Mouse (Mus musculus): ENCODE data around the gene Akap9. TPM values are rescaled to one million over a fixed set of nuclear protein-coding genes. Genes with fewer than 3 reads are reported as not detected.

The Akap9 gene
- polyA plus RNA-seq, 1 experiment from 2014 or later: 118 TPM

- no peaks in the 10 kb centered on the region for H3K4me1 ChIP-seq (ENCODE audit: control insufficient read depth, insufficient read depth, low read length)
- no peak overlapping the region for H3K4me3 ChIP-seq (ENCODE audit: low read length)
- H3K9ac ChIP-seq (ENCODE audit: low read depth, low read length): no peak overlapping the region
- no peak overlapping the region for H3K4me2 ChIP-seq (ENCODE audit: low read depth, low read length)
- H3K9me3 ChIP-seq (ENCODE audit: control insufficient read depth, low read length): no peaks in the 10 kb centered on the region
- no peak overlapping the region for H3K27ac ChIP-seq (ENCODE audit: low read length)
- H3K27me3 ChIP-seq (replicated peaks; ENCODE audit: control insufficient read depth, insufficient read depth, low read length): no peaks in the 10 kb centered on the region
- WGBS: 87% methylated on average over 2 of the region's 2 CpGs
- peaks cover 8% of the 10 kb centered on the region for H3K36me3 ChIP-seq (ENCODE audit: control insufficient read depth, insufficient read depth, low read length)
- no peak for ATAC-seq
Observed at GRCm38 (mm10) chr5:4040922-4041321, 113.1 kb downstream of the Akap9 start.

GRCm38 (mm10) chr5:4060313-4060712, 132.5 kb downstream of the Akap9 start:
- no peak for ATAC-seq
- 92% methylated on average over 8 of the region's 8 CpGs for WGBS
- peaks cover 11% of the 10 kb centered on the region for H3K36me3 ChIP-seq (ENCODE audit: control insufficient read depth, insufficient read depth, low read length)

GRCm38 (mm10) chr5:4066476-4067115, 138.7 kb downstream of the Akap9 start:
- Histone ChIP-seq H3K27ac (ENCODE audit: low read length) (no peak overlapping the region), H3K36me3 (ENCODE audit: control insufficient read depth, insufficient read depth, low read length) (peaks cover 22% of the 10 kb centered on the region), H3K4me3 (ENCODE audit: low read length) (no peak overlapping the region)

More at GRCm38 (mm10) chr5:4060313-4060712, 132.5 kb downstream of the Akap9 start:
- H3K27me3 ChIP-seq (replicated peaks; ENCODE audit: control insufficient read depth, insufficient read depth, low read length): no peaks in the 10 kb centered on the region
- no peak overlapping the region for H3K9ac ChIP-seq (ENCODE audit: low read depth, low read length)
- no peak overlapping the region for H3K4me2 ChIP-seq (ENCODE audit: low read depth, low read length)
- no peaks in the 10 kb centered on the region for H3K9me3 ChIP-seq (ENCODE audit: control insufficient read depth, low read length)
- H3K4me1 ChIP-seq (ENCODE audit: control insufficient read depth, insufficient read depth, low read length): no peaks in the 10 kb centered on the region
- no peak overlapping the region for H3K4me3 ChIP-seq (ENCODE audit: low read length)
- no peak overlapping the region for H3K27ac ChIP-seq (ENCODE audit: low read length)

DNA sequence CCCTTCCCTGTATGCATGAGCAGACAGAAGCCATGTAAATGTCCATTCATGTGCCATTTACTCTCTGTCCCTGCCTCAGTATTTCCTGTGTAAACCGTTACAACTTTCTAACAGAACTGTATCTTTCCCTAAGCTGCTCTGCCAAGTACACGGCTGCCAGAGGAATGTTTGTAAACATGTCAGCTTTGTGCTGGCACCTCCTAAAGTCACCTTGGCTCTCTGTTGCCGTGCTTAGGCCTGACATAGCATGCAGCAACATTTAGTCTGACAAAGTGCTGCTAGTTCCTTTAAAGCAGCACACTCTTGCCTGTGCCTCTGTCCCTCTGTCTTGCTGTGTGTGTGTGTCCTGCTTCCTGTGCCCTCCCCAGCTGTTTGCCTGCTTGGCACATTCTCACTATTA, 139.3 kb downstream of the Akap9 start:
- Histone ChIP-seq H3K27me3 (replicated peaks; ENCODE audit: control insufficient read depth, insufficient read depth, low read length) (no peaks in the 10 kb centered on the region), H3K36me3 (ENCODE audit: control insufficient read depth, insufficient read depth, low read length) (peaks cover 24% of the 10 kb centered on the region), H3K9ac (ENCODE audit: low read depth, low read length) (no peak overlapping the region), H3K4me3 (ENCODE audit: low read length) (no peak overlapping the region), H3K27ac (ENCODE audit: low read length) (no peak overlapping the region), H3K9me3 (ENCODE audit: control insufficient read depth, low read length) (no peaks in the 10 kb centered on the region), H3K4me2 (ENCODE audit: low read depth, low read length) (no peak overlapping the region), H3K4me1 (ENCODE audit: control insufficient read depth, insufficient read depth, low read length) (no peaks in the 10 kb centered on the region)
- WGBS: 62% methylated on average over 3 of the region's 3 CpGs
- ATAC-seq: no peak

More at GRCm38 (mm10) chr5:4066476-4067115, 138.7 kb downstream of the Akap9 start:
- no peak overlapping the region for H3K4me2 ChIP-seq (ENCODE audit: low read depth, low read length)
- H3K27me3 ChIP-seq (replicated peaks; ENCODE audit: control insufficient read depth, insufficient read depth, low read length): no peaks in the 10 kb centered on the region
- no peak overlapping the region for H3K9ac ChIP-seq (ENCODE audit: low read depth, low read length)
- WGBS: 88% methylated on average over 18 of the region's 18 CpGs
- H3K9me3 ChIP-seq (ENCODE audit: control insufficient read depth, low read length): no peaks in the 10 kb centered on the region
- ATAC-seq: no peak
- no peaks in the 10 kb centered on the region for H3K4me1 ChIP-seq (ENCODE audit: control insufficient read depth, insufficient read depth, low read length)

DNA sequence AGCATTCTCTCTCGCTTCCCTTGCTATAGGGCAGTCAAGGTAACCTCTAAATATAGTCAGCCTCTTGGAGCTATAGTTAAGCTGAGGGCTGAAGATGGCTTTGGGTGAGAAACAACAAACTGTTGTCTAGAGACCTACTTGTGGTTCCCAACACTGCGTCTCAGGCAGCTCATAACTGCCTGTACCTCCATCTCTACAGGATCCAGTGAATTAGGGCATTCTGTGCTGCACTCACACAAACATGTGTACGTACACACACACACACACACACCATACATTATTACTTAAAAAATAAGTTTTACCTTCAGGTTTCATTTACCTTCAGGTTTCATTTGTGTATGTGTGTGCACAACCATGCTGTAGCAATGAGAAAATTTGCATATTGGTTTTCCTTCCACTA, 151.2 kb downstream of the Akap9 start:
- no peak overlapping the region for H3K9ac ChIP-seq (ENCODE audit: low read depth, low read length)
- no peak overlapping the region for H3K4me3 ChIP-seq (ENCODE audit: low read length)
- H3K4me2 ChIP-seq (ENCODE audit: low read depth, low read length): no peak overlapping the region
- ATAC-seq: no peak
- no peaks in the 10 kb centered on the region for H3K4me1 ChIP-seq (ENCODE audit: control insufficient read depth, insufficient read depth, low read length)
- no peak overlapping the region for H3K27ac ChIP-seq (ENCODE audit: low read length)
- H3K27me3 ChIP-seq (replicated peaks; ENCODE audit: control insufficient read depth, insufficient read depth, low read length): no peaks in the 10 kb centered on the region
- 94% methylated on average over 3 of the region's 3 CpGs for WGBS
- H3K36me3 ChIP-seq (ENCODE audit: control insufficient read depth, insufficient read depth, low read length): peaks cover 20% of the 10 kb centered on the region; the same call in 1 of the 2 replicates
- H3K9me3 ChIP-seq (ENCODE audit: control insufficient read depth, low read length): no peaks in the 10 kb centered on the region

GRCm38 (mm10) chr5:4080861-4081260, 153.0 kb downstream of the Akap9 start:
- no peak for ATAC-seq
- 83% methylated on average over 2 of the region's 2 CpGs for WGBS

DNA sequence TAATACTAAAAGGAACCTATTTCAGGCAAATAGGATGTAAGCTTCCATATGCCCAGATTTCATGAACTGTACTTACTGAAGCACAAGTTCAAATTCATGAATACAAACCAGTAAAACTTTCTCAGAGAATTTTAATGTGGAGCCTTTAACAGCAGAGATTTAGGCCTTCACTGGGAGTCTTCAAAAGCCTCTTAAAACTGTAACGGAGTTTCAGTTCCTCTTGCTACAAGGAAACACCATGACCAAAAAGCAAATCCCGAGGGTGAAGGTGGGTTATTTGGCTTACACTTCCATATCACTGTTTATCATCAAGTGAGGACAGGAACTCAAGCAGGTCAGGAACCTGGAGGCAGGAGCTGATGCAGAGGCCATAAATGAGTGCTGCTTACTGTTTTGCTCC, 153.7 kb downstream of the Akap9 start:
- Histone ChIP-seq H3K9me3 (ENCODE audit: control insufficient read depth, low read length) (no peaks in the 10 kb centered on the region), H3K36me3 (ENCODE audit: control insufficient read depth, insufficient read depth, low read length) (peaks cover 25% of the 10 kb centered on the region; the same call in 1 of the 2 replicates), H3K4me1 (ENCODE audit: control insufficient read depth, insufficient read depth, low read length) (no peaks in the 10 kb centered on the region), H3K4me3 (ENCODE audit: low read length) (no peak overlapping the region), H3K27me3 (replicated peaks; ENCODE audit: control insufficient read depth, insufficient read depth, low read length) (no peaks in the 10 kb centered on the region), H3K27ac (ENCODE audit: low read length) (no peak overlapping the region), H3K9ac (ENCODE audit: low read depth, low read length) (no peak overlapping the region), H3K4me2 (ENCODE audit: low read depth, low read length) (no peak overlapping the region)
- WGBS: 77% methylated on average over 2 of the region's 2 CpGs
- ATAC-seq: no peak

More at GRCm38 (mm10) chr5:4080861-4081260, 153.0 kb downstream of the Akap9 start:
- Histone ChIP-seq H3K4me3 (ENCODE audit: low read length) (no peak overlapping the region), H3K27ac (ENCODE audit: low read length) (no peak overlapping the region), H3K27me3 (replicated peaks; ENCODE audit: control insufficient read depth, insufficient read depth, low read length) (no peaks in the 10 kb centered on the region), H3K9ac (ENCODE audit: low read depth, low read length) (no peak overlapping the region), H3K4me2 (ENCODE audit: low read depth, low read length) (no peak overlapping the region), H3K36me3 (ENCODE audit: control insufficient read depth, insufficient read depth, low read length) (peaks cover 22% of the 10 kb centered on the region; the same call in 1 of the 2 replicates), H3K4me1 (ENCODE audit: control insufficient read depth, insufficient read depth, low read length) (no peaks in the 10 kb centered on the region), H3K9me3 (ENCODE audit: control insufficient read depth, low read length) (no peaks in the 10 kb centered on the region)

DNA sequence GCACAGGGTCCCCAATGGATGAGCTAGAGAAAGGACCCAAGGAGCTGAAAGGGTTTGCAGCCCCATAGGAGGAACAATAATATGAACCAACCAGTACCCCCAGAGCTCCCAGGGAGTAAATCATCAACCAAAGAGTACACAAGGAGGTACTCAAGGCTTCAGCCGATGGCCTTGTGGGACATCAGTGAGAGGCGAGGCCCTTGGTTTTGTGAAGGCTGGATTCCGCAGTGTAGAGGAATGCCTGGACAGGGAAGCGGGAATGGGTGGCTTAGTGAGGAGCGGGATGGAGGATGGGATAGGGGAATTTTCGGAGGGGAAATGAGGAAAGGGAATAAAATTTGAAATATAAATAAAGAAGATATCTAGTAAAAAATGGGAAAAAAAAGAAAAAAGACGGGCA, 157.1 kb downstream of the Akap9 start:
- no peak overlapping the region for H3K27ac ChIP-seq (ENCODE audit: low read length)
- 76% methylated on average over 7 of the region's 7 CpGs for WGBS
- ATAC-seq: peak; percentile 69; the same call in 1 of the 2 replicates
- H3K4me1 ChIP-seq (ENCODE audit: control insufficient read depth, insufficient read depth, low read length): no peaks in the 10 kb centered on the region
- no peak overlapping the region for H3K4me3 ChIP-seq (ENCODE audit: low read length)
- H3K9ac ChIP-seq (ENCODE audit: low read depth, low read length): no peak overlapping the region
- no peak overlapping the region for H3K4me2 ChIP-seq (ENCODE audit: low read depth, low read length)
- H3K9me3 ChIP-seq (ENCODE audit: control insufficient read depth, low read length): no peaks in the 10 kb centered on the region
- H3K36me3 ChIP-seq (ENCODE audit: control insufficient read depth, insufficient read depth, low read length): peaks cover 12% of the 10 kb centered on the region; the same call in 1 of the 2 replicates
- no peaks in the 10 kb centered on the region for H3K27me3 ChIP-seq (replicated peaks; ENCODE audit: control insufficient read depth, insufficient read depth, low read length)

DNA sequence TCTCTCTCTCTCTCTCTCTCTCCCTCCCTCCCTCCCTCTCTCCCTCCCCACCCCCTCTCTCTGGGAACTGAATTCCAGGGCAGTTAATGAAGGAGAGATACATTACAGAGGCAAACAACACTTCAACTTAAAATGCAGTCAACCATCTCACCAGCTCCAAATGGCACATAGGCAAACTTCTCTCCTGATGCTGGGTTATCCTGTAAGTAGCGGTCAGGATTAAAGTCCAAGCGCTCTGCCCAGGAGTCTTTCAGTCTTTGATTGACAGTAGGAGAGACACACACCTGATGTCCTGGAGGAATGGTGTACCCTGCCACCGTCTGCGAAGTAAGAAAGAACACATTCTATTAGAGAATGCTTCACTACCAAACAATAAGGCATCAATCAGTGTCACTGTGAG, 158.5 kb downstream of the Akap9 start:
- no peaks in the 10 kb centered on the region for H3K27me3 ChIP-seq (replicated peaks; ENCODE audit: control insufficient read depth, insufficient read depth, low read length)
- H3K4me1 ChIP-seq (ENCODE audit: control insufficient read depth, insufficient read depth, low read length): no peaks in the 10 kb centered on the region
- no peaks in the 10 kb centered on the region for H3K9me3 ChIP-seq (ENCODE audit: control insufficient read depth, low read length)
- no peak overlapping the region for H3K27ac ChIP-seq (ENCODE audit: low read length)
- 85% methylated on average over 4 of the region's 4 CpGs for WGBS
- no peak for ATAC-seq
- H3K36me3 ChIP-seq (ENCODE audit: control insufficient read depth, insufficient read depth, low read length): peaks cover 12% of the 10 kb centered on the region; the same call in 1 of the 2 replicates
- no peak overlapping the region for H3K9ac ChIP-seq (ENCODE audit: low read depth, low read length)
- no peak overlapping the region for H3K4me2 ChIP-seq (ENCODE audit: low read depth, low read length)
- H3K4me3 ChIP-seq (ENCODE audit: low read length): no peak overlapping the region

- H3K27ac ChIP-seq (ENCODE audit: low read length): no peak overlapping the region
- H3K9me3 ChIP-seq (ENCODE audit: control insufficient read depth, low read length): no peaks in the 10 kb centered on the region
- H3K36me3 ChIP-seq (ENCODE audit: control insufficient read depth, insufficient read depth, low read length): peaks cover 11% of the 10 kb centered on the region; the same call in 1 of the 2 replicates
- no peaks in the 10 kb centered on the region for H3K4me1 ChIP-seq (ENCODE audit: control insufficient read depth, insufficient read depth, low read length)
- no peak overlapping the region for H3K4me2 ChIP-seq (ENCODE audit: low read depth, low read length)
- H3K4me3 ChIP-seq (ENCODE audit: low read length): no peak overlapping the region
- no peak overlapping the region for H3K9ac ChIP-seq (ENCODE audit: low read depth, low read length)
- WGBS: 91% methylated on average over 5 of the region's 5 CpGs
- no peak for ATAC-seq
- H3K27me3 ChIP-seq (replicated peaks; ENCODE audit: control insufficient read depth, insufficient read depth, low read length): no peaks in the 10 kb centered on the region
Observed at GRCm38 (mm10) chr5:4088190-4088589, 160.3 kb downstream of the Akap9 start.

All from intestine, embryonic 16.5 days (tissue).